Mouse (Mus musculus) right cerebral cortex, postnatal 25 days (tissue): ENCODE measurements around the gene Slc15a3.
A peak's percentile ranks its signal among the peaks of the same experiment; 100 is the strongest.

ENCODE experiments used
- DNase-seq: peaks from one replicate; pipeline ENCODE4 v3.0.0; 2022

Gene Slc15a3

DNA sequence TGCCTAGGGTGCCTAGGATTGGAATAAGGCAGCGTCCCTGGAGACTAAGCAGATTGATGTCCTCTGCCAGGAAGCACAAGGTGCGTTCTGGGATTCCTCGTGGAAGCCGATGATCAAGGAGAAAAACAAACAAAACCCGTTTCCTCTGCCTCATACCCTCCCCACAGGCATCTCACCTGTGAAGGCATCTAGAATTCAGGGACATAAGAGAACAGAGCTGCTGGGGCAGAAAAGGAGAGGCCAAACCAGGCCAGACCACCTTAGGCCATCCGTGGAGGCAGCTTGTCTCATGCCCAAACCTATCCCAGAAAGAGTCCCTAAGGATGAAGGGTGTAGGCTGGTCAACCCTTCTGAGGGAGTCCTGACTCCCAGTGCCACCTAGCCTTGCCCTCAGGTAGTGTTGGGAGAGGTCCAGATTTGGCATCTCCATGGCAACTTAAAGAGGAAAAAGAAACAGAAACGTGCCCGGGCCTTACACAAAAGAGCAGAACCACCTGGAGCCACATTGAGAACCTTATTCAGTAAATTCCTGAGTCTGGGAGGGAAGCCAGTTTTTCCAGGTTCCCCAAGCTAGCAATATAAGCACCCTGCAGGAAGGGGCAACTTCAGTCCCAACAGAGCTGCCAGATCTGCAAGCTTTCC lies 30.5 kb downstream of the Slc15a3 start, which contains the start of gene Tmem132a:
TSS of gene Tmem132a (minus strand) at position 55 of the 642 bp plus-strand sequence.
- DNase-seq: no peak

- DNase-seq: no peak
Observed at GRCm38 (mm10) chr19:10870676-10871075, 31.1 kb downstream of the Slc15a3 start.

DNA sequence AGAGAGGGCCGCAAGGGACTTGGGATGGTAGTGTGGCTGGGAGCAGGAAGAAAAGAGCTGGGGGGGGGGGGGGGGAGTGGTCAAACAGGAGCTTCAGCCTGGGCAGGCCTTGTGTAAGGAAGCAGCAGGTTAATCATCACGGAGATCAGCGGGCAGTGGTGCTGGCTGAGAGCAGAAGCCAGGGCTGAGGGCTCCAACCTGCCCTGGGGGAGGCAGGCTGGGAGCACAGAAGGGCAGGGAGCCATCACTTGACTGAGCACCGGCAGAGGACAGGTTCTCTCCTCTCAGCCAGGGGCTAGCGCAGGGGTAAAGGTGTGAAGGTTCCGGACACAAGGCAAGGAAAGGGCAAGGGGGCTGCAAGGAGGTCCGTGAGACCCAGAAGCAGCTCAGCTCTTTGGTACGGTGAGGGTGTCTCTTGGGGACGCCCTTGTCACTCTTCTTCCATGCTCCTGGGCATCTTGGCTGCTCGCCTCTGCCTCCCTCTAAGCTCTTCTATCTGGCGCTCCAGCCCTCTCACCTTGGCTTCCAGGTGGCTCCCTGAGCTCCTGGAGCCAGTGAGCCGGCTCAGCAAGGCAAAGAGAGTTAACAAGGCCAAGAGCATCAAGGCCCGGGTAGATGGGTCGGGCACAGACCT lies 31.9 kb downstream of the Slc15a3 start:
- no peak for DNase-seq

DNA sequence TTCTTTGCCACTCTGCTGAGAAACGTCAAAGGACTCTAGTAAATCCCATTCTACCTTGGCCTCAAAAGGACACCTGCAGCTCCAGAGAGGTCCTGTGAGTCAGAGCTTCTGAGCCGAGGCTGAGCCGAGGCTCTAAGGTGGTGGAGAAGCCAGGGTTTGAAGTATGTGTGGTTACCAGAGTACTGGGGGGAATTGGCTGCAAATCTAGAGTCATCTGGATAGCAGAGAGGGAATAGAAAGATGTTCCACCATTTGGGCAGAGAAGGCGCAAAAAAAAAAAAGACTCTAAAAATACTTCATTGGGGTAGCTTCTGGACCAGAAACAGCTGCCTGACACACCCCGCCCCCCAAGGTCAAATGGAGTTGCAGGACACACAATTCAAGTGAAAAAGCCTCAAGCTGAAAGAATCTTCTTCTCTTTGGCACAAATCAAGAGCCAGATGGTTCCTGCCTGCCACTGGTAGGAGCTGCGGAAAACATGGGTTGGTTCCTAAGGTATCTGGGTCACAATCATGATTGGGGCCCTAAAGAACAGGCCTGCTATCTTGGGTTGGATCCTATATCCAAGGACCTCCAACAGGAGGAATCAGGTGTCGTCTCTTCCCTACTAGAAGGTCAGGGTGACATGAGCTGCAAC lies 38.8 kb downstream of the Slc15a3 start:
- DNase-seq: no peak

- DNase-seq: no peak
Observed at GRCm38 (mm10) chr19:10880085-10880974, 40.8 kb downstream of the Slc15a3 start.

DNA sequence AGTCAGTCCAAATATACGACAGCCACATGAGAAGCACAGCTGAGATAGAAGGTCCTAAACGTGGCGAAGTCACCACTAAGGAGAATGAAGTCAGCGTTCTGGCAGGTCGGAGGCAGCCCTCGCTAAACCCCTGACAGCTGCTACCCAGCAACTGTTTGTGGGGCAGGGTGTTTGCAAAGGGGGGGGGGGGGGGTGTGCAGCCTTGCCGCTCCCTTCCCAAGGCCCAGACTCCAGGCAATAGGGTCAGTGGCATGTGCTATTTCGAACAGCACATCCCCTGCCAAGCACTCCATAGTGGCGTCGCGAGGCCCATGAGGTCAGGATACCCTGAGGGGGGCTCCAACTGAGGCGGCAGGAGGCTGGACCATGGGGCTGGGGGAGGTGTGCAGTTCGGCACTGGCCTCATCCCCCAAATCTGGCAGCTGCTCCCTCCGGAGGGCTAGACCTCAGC lies 41.5 kb downstream of the Slc15a3 start:
- DNase-seq: no peak

- DNase-seq: peak; percentile 93
Observed at GRCm38 (mm10) chr19:10881426-10882154, 42.1 kb downstream of the Slc15a3 start, which contains the start of gene Tmem109. Tmem109 (minus strand) TSS chr19:10882001.

DNA sequence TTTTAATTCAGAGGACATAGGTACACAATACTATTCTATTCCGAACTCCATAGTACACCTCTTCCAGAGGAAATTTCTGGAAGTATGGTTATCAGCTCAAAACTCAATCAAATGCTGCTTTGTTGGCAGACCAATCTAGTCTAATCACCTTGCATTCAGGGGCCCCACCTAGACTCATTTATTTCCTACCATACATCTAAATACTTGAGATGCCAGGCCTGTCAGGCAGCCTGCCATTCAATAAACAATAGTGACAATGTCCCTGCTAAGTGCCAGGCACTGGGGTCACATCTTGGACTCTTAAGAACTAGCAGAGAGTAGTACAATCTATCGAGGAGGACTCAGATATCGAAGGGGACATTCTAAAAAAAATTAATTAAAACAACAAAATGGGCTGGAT lies 52.7 kb downstream of the Slc15a3 start:
- DNase-seq: no peak

- peak; percentile 98 for DNase-seq
Observed at GRCm38 (mm10) chr19:10895016-10895528, 55.5 kb downstream of the Slc15a3 start, which contains the start of gene Prpf19. Prpf19 (plus strand) TSS chr19:10895231.

GRCm38 (mm10) chr19:10895708-10896107 lies 56.2 kb downstream of the Slc15a3 start:
- no peak for DNase-seq

DNA sequence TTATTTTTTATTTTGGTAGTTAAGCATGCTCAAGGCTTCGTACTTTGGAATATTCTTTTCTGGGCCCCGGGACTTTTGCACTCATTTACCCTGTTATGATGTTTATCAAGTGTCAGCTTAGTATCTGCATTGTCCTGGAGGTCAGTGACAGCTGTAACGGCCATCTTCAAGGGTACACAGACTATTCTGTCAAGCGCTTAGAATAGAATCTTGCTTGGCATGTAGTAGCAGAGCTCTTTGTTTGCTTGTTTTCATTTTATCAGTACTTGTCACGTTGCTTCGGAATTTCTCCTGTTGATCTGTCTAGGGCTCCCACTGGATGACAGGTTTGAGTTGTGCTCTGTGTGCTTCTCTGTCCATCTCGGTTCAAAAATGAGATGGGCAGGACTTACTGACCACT lies 57.3 kb downstream of the Slc15a3 start:
- no peak for DNase-seq

- DNase-seq: no peak
Observed at GRCm38 (mm10) chr19:10897491-10897890, 58.0 kb downstream of the Slc15a3 start.

GRCm38 (mm10) chr19:10900315-10900714 lies 60.8 kb downstream of the Slc15a3 start:
- DNase-seq: no peak

GRCm38 (mm10) chr19:10901046-10901445 lies 61.5 kb downstream of the Slc15a3 start:
- DNase-seq: no peak

- no peak for DNase-seq
Observed at GRCm38 (mm10) chr19:10904512-10904911, 65.0 kb downstream of the Slc15a3 start.

DNA sequence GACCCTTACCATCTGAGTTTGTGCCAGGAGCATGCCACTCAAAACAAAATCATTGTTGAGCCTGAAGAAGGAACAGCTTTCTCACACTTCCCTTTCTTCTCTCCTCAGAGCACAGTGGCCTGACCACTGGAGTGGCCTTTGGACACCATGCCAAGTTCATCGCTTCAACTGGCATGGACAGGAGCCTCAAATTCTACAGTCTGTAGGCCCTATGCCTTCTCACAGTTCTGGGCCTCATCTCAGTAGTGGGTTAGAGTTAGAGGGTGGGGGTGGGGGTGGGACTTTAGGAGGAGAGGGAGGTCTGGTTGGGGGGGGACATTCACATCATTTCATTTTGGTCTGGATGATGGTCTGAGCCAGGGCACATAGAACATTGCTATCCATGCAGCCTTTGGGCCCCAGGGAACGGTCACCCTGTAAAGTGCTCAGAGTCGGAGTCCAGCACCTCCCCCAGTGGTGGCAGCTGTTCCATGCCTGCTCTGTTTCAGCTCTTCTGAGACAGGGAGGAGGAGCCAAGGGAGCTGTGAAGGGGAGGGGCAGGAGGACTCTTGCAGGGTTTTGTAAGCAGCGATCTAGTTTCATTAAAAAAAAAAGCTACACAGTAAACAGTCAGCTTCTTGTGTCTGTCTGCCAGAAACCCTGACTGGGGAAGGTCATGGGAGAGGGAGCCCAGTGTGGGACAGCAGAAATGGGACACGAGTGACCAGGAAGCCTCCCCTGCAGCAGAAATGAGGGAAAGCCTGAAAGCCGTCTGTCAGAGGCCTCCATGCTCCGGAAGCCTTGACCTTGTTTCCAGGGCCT lies 65.6 kb downstream of the Slc15a3 start:
- peak; percentile 50 for DNase-seq

GRCm38 (mm10) chr19:10905728-10906000 lies 66.1 kb downstream of the Slc15a3 start:
- DNase-seq: no peak

- peak; percentile 48 for DNase-seq
Observed at GRCm38 (mm10) chr19:10907891-10908290, 68.4 kb downstream of the Slc15a3 start.
